Mouse (Mus musculus) left cerebral cortex, adult 2 months (tissue): ENCODE data around the gene Gls2. TPM values are rescaled to one million over a fixed set of nuclear protein-coding genes. Genes with fewer than 3 reads are reported as not detected.
"Not testable (repeated sequence)": the region's sequence is repeated elsewhere in the genome, so short reads cannot be mapped to it uniquely, and the experiment has no call there.

ENCODE experiments used
- DNase-seq, 2 experiments: peaks; one replicate each; pipeline ENCODE4 v3.0.0; 2021 to 2022; ENCODE audit warnings: low spot score in 2 of 2, mixed read lengths in 1 of 2; ENCODE audit errors: extremely low spot score in 1 of 2
- H3K27ac ChIP-seq: fragments of 200-600 bp; 2 replicates; pipeline ENCODE4 v1.8.1; 2022
- H3K4me3 ChIP-seq: fragments of 200-600 bp; 2 replicates; pipeline ENCODE4 v1.8.1; 2022
- CTCF ChIP-seq: fragments of 200-600 bp; IDR thresholded peaks from 2 replicates; pipeline ENCODE4 v1.8.1; 2022; ENCODE audit warnings: antibody characterized with exemption, mild to moderate bottlenecking, moderate library complexity
- intact Hi-C: fragments of 180-260 bp; cut with DNase I; formaldehyde crosslinking; loops from one replicate; pipeline ENCODE4 v1.15.1; 2025
- total RNA-seq, 2 experiments: library from RNA; stranded (reverse); gene quantifications; 2 replicates each; pipeline ENCODE4 v1.2.3; 2021

Gene Gls2
- total RNA-seq, 2 experiments from 2014 or later: 36.2 to 37.1 TPM

- intact Hi-C loops: no loop called here
Observed at GRCm38 (mm10) chr10:128179989-128180388, 14.3 kb upstream of the Gls2 start, which contains the start of gene Rbms2. Rbms2 (minus strand) TSS chr10:128180297.

GRCm38 (mm10) chr10:128184296-128184695 is 10.0 kb upstream of the Gls2 start:
- Histone ChIP-seq H3K4me3 (no peak overlapping the region), H3K27ac (no peak overlapping the region)
- intact Hi-C loops: no loop called here
- TF ChIP-seq CTCF: no peak
- no peak for DNase-seq

More at GRCm38 (mm10) chr10:128179989-128180388, 14.3 kb upstream of the Gls2 start, which contains the start of gene Rbms2:
- TF ChIP-seq CTCF: no peak
- peak within 1 kb of the TSS; percentile 66 for H3K27ac ChIP-seq
- H3K4me3 ChIP-seq: peak within 1 kb of the TSS; percentile 34
- DNase-seq: no peak

- intact Hi-C loops: loop anchor here (5.0 kb wide), 2 partner anchors 168 to 238 kb away; partner anchors contain the start of gene Prim1
- DNase-seq: no peak
- Histone ChIP-seq H3K4me3 (no peak overlapping the region), H3K27ac (no peak overlapping the region)
- no peak for TF ChIP-seq CTCF
Observed at GRCm38 (mm10) chr10:128185277-128185940, 8.8 kb upstream of the Gls2 start.

GRCm38 (mm10) chr10:128185959-128186358 is 8.3 kb upstream of the Gls2 start:
- intact Hi-C loops: loop anchor here (1.0 to 5.0 kb wide), 3 partner anchors 45 to 239 kb away; partner anchors contain the start of gene Prim1
- TF ChIP-seq CTCF: peak; percentile 91
- Histone ChIP-seq H3K4me3 (no peak overlapping the region), H3K27ac (no peak overlapping the region)
- DNase-seq: peak; percentile 61 to 75

- no peak overlapping the region for H3K27ac ChIP-seq
- no peak for DNase-seq
- no peak overlapping the region for H3K4me3 ChIP-seq
- intact Hi-C loops: loop anchor here (5.0 kb wide), 2 partner anchors 170 to 240 kb away; partner anchors contain the start of gene Prim1
- TF ChIP-seq CTCF: no peak
Observed at GRCm38 (mm10) chr10:128187181-128187605, 7.1 kb upstream of the Gls2 start.

GRCm38 (mm10) chr10:128188242-128188877 is 5.9 kb upstream of the Gls2 start:
- TF ChIP-seq CTCF: peak; percentile 88
- no peak overlapping the region for H3K27ac ChIP-seq
- DNase-seq: peak; percentile 70 to 75
- H3K4me3 ChIP-seq: no peak overlapping the region
- intact Hi-C loops: loop anchor here (2.0 to 5.0 kb wide), 3 partner anchors 98 to 241 kb away; partner anchors contain the start of genes Baz2a and Prim1

- Histone ChIP-seq H3K4me3 (no peak overlapping the region), H3K27ac (no peak overlapping the region)
- DNase-seq: no peak
- intact Hi-C loops: no loop called here
- no peak for TF ChIP-seq CTCF
Observed at GRCm38 (mm10) chr10:128191472-128191871, 2.8 kb upstream of the Gls2 start.

GRCm38 (mm10) chr10:128192030-128192766 is 2.1 kb upstream of the Gls2 start:
- H3K27ac ChIP-seq, DNase-seq, H3K4me3 ChIP-seq, intact Hi-C loops: not testable (repeated sequence)

GRCm38 (mm10) chr10:128193113-128193512 is 1.1 kb upstream of the Gls2 start:
- Histone ChIP-seq H3K4me3 (no peak overlapping the region), H3K27ac (no peak overlapping the region)
- DNase-seq: no peak
- no peak for TF ChIP-seq CTCF
- intact Hi-C loops: no loop called here

GRCm38 (mm10) chr10:128194551-128195461 is 549 bp downstream of the Gls2 start:
- Histone ChIP-seq H3K27ac (peak overlapping the region; percentile 92), H3K4me3 (peak overlapping the region; percentile 95)
- peak; percentile 59 to 64 for DNase-seq
- no peak for TF ChIP-seq CTCF
- intact Hi-C loops: no loop called here

- H3K4me3 ChIP-seq: no peak overlapping the region
- no peak for DNase-seq
- no peak overlapping the region for H3K27ac ChIP-seq
- TF ChIP-seq CTCF: no peak
- intact Hi-C loops: no loop called here
Observed at GRCm38 (mm10) chr10:128201856-128202255, 7.6 kb downstream of the Gls2 start.
